Mouse (Mus musculus) brain, embryonic 14.5 days (tissue): Measurements from ENCODE around the gene Rad51ap1. TPM values are rescaled to one million over a fixed set of nuclear protein-coding genes. Genes with fewer than 3 reads are reported as not detected.

Experiments
- DNase-seq: peaks from one replicate; pipeline ENCODE4 v3.0.0-alpha.2; 2011; ENCODE audit warnings: low read depth
- CTCF ChIP-seq: fragments of 200-500 bp; IDR thresholded peaks from 2 replicates; pipeline ENCODE4 v1.5.1; 2012; ENCODE audit warnings: inconsistent platforms, mild to moderate bottlenecking, moderate library complexity, borderline replicate concordance; ENCODE audit not compliant: insufficient read depth, insufficient read length; ENCODE audit errors: extremely low read depth
- POLR2A ChIP-seq: fragments of 200-500 bp; IDR thresholded peaks from 2 replicates; pipeline ENCODE4 v1.6.1; 2012; ENCODE audit warnings: mild to moderate bottlenecking, inconsistent platforms, borderline replicate concordance; ENCODE audit not compliant: poor library complexity, insufficient read depth, insufficient read length, severe bottlenecking; ENCODE audit errors: extremely low read depth
- polyA plus RNA-seq: library from polyadenylated mRNA; depleted of rRNA; stranded (reverse); fragments of >200 nt; gene quantifications from 2 replicates; pipeline ENCODE4 v1.2.3, GENCODE M21; 2012; rRNA removed

Gene Rad51ap1
- 16.8 and 33.8 TPM in 2 replicates for polyA plus RNA-seq

GRCm38 (mm10) chr6:126939487-126940171 is at the start of gene Rad51ap1, which contains the start of gene D6Wsu163e:
Gene Rad51ap1 (minus strand): TSS chr6:126939587.
Gene D6Wsu163e (plus strand): TSS chr6:126939962.
- TF ChIP-seq POLR2A (peak; percentile 20; the same call in 1 of the 2 replicates), CTCF (no peak)
- DNase-seq, result peak; percentile 99

GRCm38 (mm10) chr6:126981539-126982234 is 42.3 kb upstream of the Rad51ap1 start:
- TF ChIP-seq POLR2A (no peak), CTCF (no peak)
- DNase-seq, result no peak

GRCm38 (mm10) chr6:126966241-126967026 is 27.0 kb upstream of the Rad51ap1 start:
- TF ChIP-seq CTCF (no peak), POLR2A (no peak)
- DNase-seq, result no peak

- no peak for DNase-seq
- TF ChIP-seq POLR2A (no peak), CTCF (no peak)
Measured at GRCm38 (mm10) chr6:126963426-126963825, 24.0 kb upstream of the Rad51ap1 start.

GRCm38 (mm10) chr6:126962709-126963108 is 23.3 kb upstream of the Rad51ap1 start:
- no peak for DNase-seq
- TF ChIP-seq POLR2A (no peak), CTCF (no peak)

DNA sequence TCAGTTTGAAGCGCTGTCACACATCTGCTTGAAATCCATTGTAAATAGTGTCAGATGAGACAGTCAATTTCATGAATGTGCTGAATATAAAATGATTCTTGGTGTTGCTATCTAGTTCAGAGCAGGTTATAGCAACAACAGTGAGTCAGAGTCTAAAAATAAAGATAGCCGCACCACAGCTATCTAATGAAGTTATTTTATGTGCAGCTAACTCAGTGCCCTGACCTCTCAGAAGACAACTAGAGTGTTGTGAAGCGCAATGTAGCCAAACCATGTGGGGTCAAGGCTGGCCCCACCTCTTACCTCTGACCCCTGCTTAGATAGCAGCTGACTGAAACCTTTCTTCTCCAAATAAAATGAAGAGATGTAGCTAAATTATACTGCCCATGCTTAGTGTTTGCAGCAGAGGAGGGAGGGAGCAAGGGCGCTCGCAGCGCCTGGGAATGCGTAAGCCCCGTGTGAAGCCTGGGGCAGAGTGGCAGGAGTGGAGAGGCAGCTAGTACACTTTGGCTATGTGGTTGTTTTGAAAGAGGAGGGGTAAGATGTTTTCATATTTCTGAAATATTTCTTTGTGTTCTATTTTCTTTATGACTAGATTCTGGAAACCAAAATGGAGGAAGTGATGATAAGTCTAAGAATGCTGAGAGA is 22.1 kb upstream of the Rad51ap1 start:
- no peak for DNase-seq
- TF ChIP-seq POLR2A (no peak), CTCF (no peak)

- no peak for TF ChIP-seq POLR2A
- peak; percentile 93 for TF ChIP-seq CTCF
- peak; percentile 92 for DNase-seq
Measured at GRCm38 (mm10) chr6:126955734-126956133, 16.3 kb upstream of the Rad51ap1 start.

- DNase-seq, result peak; percentile 22
- TF ChIP-seq POLR2A (no peak), CTCF (peak; percentile 23; the same call in 1 of the 2 replicates)
Measured at GRCm38 (mm10) chr6:126948336-126948735, 8.9 kb upstream of the Rad51ap1 start.

- DNase-seq, result peak; percentile 27
- TF ChIP-seq POLR2A, result no peak
- TF ChIP-seq CTCF, result 0 out of 2 replicates have a peak, but pooled peaks have one; percentile 21
Measured at GRCm38 (mm10) chr6:126940451-126940850, 1.1 kb upstream of the Rad51ap1 start.

GRCm38 (mm10) chr6:126938853-126939486 is 417 bp downstream of the Rad51ap1 start:
- TF ChIP-seq CTCF, result no peak
- no peak for TF ChIP-seq POLR2A
- DNase-seq, result no peak
